Mouse (Mus musculus): ENCODE results near the gene Kcnab2. TPM values are rescaled to one million over a fixed set of nuclear protein-coding genes. Genes with fewer than 3 reads are reported as not detected.

The Kcnab2 gene
- polyA plus RNA-seq, 1 experiment from 2014 or later: 21.9 TPM

GRCm38 (mm10) chr4:152451371-152451770 is 26.3 kb downstream of the Kcnab2 start:
- Histone ChIP-seq H3K9ac (replicated peaks) (no peak overlapping the region), H3K36me3 (no peaks in the 10 kb centered on the region)
- 95% methylated on average over 6 of the region's 6 CpGs for WGBS

GRCm38 (mm10) chr4:152448666-152449018 is 29.0 kb downstream of the Kcnab2 start:
- Histone ChIP-seq H3K36me3 (no peaks in the 10 kb centered on the region), H3K4me2 (replicated peaks) (no peak overlapping the region), H3K9ac (replicated peaks) (no peak overlapping the region), H3K4me3 (replicated peaks) (no peak overlapping the region), H3K27ac (no peak overlapping the region), H3K4me1 (replicated peaks) (peaks cover 19% of the 10 kb centered on the region), H3K27me3 (no peaks in the 10 kb centered on the region), H3K9me3 (no peaks in the 10 kb centered on the region)
- 71% methylated on average over 8 of the region's 8 CpGs for WGBS
- ATAC-seq: no peak

More at GRCm38 (mm10) chr4:152451371-152451770, 26.3 kb downstream of the Kcnab2 start:
- Histone ChIP-seq H3K9me3 (no peaks in the 10 kb centered on the region), H3K27me3 (no peaks in the 10 kb centered on the region), H3K4me3 (replicated peaks) (no peak overlapping the region), H3K4me1 (replicated peaks) (peaks cover 22% of the 10 kb centered on the region), H3K27ac (no peak overlapping the region), H3K4me2 (replicated peaks) (no peak overlapping the region)
- ATAC-seq: no peak

GRCm38 (mm10) chr4:152447731-152448665 is 29.7 kb downstream of the Kcnab2 start:
- Histone ChIP-seq H3K4me2 (replicated peaks) (no peak overlapping the region), H3K4me1 (replicated peaks) (peaks cover 15% of the 10 kb centered on the region), H3K27ac (no peak overlapping the region), H3K9me3 (no peaks in the 10 kb centered on the region), H3K36me3 (no peaks in the 10 kb centered on the region), H3K4me3 (replicated peaks) (no peak overlapping the region), H3K27me3 (no peaks in the 10 kb centered on the region), H3K9ac (replicated peaks) (no peak overlapping the region)
- no peak for ATAC-seq
- WGBS: 82% methylated on average over 22 of the region's 22 CpGs

DNA sequence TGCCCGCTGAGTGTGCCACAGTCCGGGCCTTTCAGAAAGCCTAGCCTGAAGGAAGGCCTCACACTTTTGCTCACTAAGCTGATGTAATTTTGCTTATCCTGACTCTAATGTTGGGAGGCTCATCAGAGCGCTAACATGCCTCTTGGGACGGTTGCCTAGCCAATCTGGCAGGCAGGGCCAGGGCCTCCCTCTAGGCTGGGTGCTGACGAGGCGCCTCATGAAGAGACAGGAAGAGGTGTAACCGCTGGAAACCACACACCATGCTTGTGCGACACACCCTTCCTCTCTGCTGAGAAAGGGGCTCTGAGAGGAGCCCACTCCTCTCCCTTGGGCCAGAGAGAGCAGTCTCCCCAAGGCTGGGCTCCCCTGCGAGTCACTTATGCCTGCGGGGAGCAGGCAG is 31.5 kb downstream of the Kcnab2 start:
- no peak overlapping the region for H3K4me3 ChIP-seq (replicated peaks)
- no peak for ATAC-seq
- no peaks in the 10 kb centered on the region for H3K27me3 ChIP-seq
- no peak overlapping the region for H3K27ac ChIP-seq
- H3K9ac ChIP-seq (replicated peaks): no peak overlapping the region
- 0 out of 2 replicates have a peak, but pooled peaks cover 10% of the 10 kb centered on the region for H3K4me1 ChIP-seq (replicated peaks)
- no peaks in the 10 kb centered on the region for H3K36me3 ChIP-seq
- 86% methylated on average over 10 of the region's 10 CpGs for WGBS
- no peaks in the 10 kb centered on the region for H3K9me3 ChIP-seq
- no peak overlapping the region for H3K4me2 ChIP-seq (replicated peaks)

- Histone ChIP-seq H3K4me2 (replicated peaks) (no peak overlapping the region), H3K27ac (no peak overlapping the region), H3K4me3 (replicated peaks) (no peak overlapping the region), H3K4me1 (replicated peaks) (0 out of 2 replicates have a peak, but pooled peaks cover 4% of the 10 kb centered on the region), H3K9ac (replicated peaks) (no peak overlapping the region), H3K9me3 (no peaks in the 10 kb centered on the region), H3K27me3 (no peaks in the 10 kb centered on the region), H3K36me3 (no peaks in the 10 kb centered on the region)
- 44% methylated on average over 9 of the region's 9 CpGs for WGBS
- ATAC-seq: no peak
These were observed 36.1 kb downstream of the Kcnab2 start for GRCm38 (mm10) chr4:152441536-152441935.

DNA sequence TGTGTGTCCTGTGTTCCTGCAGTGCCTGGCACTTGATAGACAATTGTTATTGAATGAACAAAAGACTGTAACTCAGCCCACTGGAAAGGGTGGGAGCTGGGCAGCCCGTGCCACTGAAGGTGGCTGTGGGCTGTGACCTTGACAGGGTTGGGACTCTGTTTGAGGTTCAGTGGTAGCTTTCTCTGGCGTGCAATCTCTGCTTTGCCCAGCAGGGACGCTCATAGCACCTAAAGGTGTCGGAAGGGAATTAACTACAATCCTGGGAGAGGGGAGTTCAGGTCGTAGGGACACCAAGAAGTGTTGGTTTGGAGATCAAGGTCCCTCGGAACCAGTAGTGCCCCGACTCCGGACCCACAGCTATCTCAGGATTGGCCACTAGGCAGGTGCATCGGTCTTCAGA is 36.8 kb downstream of the Kcnab2 start:
- Histone ChIP-seq H3K27ac (no peak overlapping the region), H3K9ac (replicated peaks) (no peak overlapping the region), H3K4me3 (replicated peaks) (no peak overlapping the region), H3K4me2 (replicated peaks) (no peak overlapping the region), H3K36me3 (no peaks in the 10 kb centered on the region), H3K27me3 (no peaks in the 10 kb centered on the region), H3K9me3 (no peaks in the 10 kb centered on the region), H3K4me1 (replicated peaks) (no peaks in the 10 kb centered on the region)
- WGBS: 70% methylated on average over 9 of the region's 9 CpGs
- ATAC-seq: no peak

DNA sequence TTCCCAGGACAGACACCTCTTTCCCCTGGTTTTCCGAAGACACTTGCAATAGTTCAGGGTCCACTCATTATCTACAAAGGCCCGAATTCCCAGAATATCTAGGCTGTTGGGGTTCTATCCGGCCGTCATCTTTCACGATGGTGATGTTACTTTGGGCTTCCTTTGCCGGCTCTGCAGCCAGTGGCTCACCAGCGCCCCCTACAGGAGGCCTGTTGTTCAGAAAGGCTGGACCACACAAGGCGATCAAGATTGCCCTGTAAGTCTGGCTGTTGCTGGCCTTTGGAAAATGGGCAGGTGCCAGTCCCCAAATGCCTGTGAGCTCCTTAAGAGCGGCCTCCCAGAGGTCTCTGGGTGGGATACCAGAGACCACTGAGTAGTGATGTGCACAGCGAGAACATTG is 42.4 kb downstream of the Kcnab2 start:
- H3K9me3 ChIP-seq: no peaks in the 10 kb centered on the region
- no peak overlapping the region for H3K27ac ChIP-seq
- WGBS: 9% methylated on average over 10 of the region's 10 CpGs
- H3K27me3 ChIP-seq: 0 out of 2 replicates have a peak, but pooled peaks cover 2% of the 10 kb centered on the region
- H3K4me1 ChIP-seq (replicated peaks): peaks cover 10% of the 10 kb centered on the region; the same call in 1 of the 2 replicates
- no peaks in the 10 kb centered on the region for H3K36me3 ChIP-seq
- H3K4me3 ChIP-seq (replicated peaks): peak overlapping the region; percentile 20
- H3K9ac ChIP-seq (replicated peaks): 0 out of 2 replicates have a peak overlapping the region, but pooled peaks have one; percentile 40
- H3K4me2 ChIP-seq (replicated peaks): peak overlapping the region; percentile 56
- peak; percentile 76 for ATAC-seq

DNA sequence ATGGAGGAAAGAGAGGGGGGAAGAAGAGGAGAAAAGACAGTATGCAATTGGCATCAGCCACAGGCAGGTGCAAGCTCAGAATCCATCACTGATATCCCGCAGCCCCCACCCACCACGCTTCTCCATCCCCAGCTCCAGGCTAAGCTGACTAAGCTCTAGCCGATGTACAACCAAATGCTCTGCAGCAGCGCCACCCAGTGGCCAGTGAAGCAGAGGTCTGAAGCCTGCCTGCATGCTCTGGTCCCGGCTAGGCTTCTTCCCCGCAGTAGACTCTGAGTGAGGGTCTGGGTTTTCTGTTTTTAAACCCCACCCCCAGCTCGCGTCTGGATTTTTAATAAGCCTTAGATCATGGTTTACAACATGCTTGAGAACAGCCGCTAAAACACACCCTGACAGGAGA is 42.8 kb downstream of the Kcnab2 start:
- ATAC-seq: peak; percentile 94
- Histone ChIP-seq H3K27ac (no peak overlapping the region), H3K4me3 (replicated peaks) (peak overlapping the region; percentile 20), H3K36me3 (no peaks in the 10 kb centered on the region), H3K9ac (replicated peaks) (0 out of 2 replicates have a peak overlapping the region, but pooled peaks have one; percentile 40), H3K4me2 (replicated peaks) (peak overlapping the region; percentile 56), H3K9me3 (no peaks in the 10 kb centered on the region), H3K27me3 (0 out of 2 replicates have a peak, but pooled peaks cover 2% of the 10 kb centered on the region), H3K4me1 (replicated peaks) (peaks cover 10% of the 10 kb centered on the region; the same call in 1 of the 2 replicates)
- WGBS: 3% methylated on average over 9 of the region's 9 CpGs

GRCm38 (mm10) chr4:152432308-152432707 is 45.4 kb downstream of the Kcnab2 start:
- Histone ChIP-seq H3K9me3 (no peaks in the 10 kb centered on the region), H3K36me3 (no peaks in the 10 kb centered on the region), H3K4me2 (replicated peaks) (no peak overlapping the region), H3K27me3 (0 out of 2 replicates have a peak, but pooled peaks cover 2% of the 10 kb centered on the region), H3K4me1 (replicated peaks) (peaks cover 14% of the 10 kb centered on the region), H3K27ac (no peak overlapping the region), H3K4me3 (replicated peaks) (no peak overlapping the region), H3K9ac (replicated peaks) (no peak overlapping the region)
- no peak for ATAC-seq
- 50% methylated on average over 5 of the region's 5 CpGs for WGBS

GRCm38 (mm10) chr4:152428259-152428658 is 49.4 kb downstream of the Kcnab2 start:
- no peak for ATAC-seq
- Histone ChIP-seq H3K9ac (replicated peaks) (no peak overlapping the region), H3K27ac (no peak overlapping the region), H3K4me1 (replicated peaks) (peaks cover 4% of the 10 kb centered on the region; the same call in 1 of the 2 replicates), H3K36me3 (no peaks in the 10 kb centered on the region), H3K4me3 (replicated peaks) (no peak overlapping the region), H3K27me3 (no peaks in the 10 kb centered on the region), H3K4me2 (replicated peaks) (no peak overlapping the region), H3K9me3 (no peaks in the 10 kb centered on the region)
- 48% methylated on average over 8 of the region's 8 CpGs for WGBS

- Histone ChIP-seq H3K9ac (replicated peaks) (no peak overlapping the region), H3K4me3 (replicated peaks) (no peak overlapping the region), H3K36me3 (no peaks in the 10 kb centered on the region), H3K4me2 (replicated peaks) (no peak overlapping the region), H3K4me1 (replicated peaks) (peaks cover 4% of the 10 kb centered on the region; the same call in 1 of the 2 replicates), H3K27ac (no peak overlapping the region), H3K9me3 (no peaks in the 10 kb centered on the region), H3K27me3 (no peaks in the 10 kb centered on the region)
- 71% methylated on average over 5 of the region's 5 CpGs for WGBS
- ATAC-seq: no peak
These were observed 52.7 kb downstream of the Kcnab2 start for GRCm38 (mm10) chr4:152424922-152425321.

- H3K9ac ChIP-seq (replicated peaks): no peak overlapping the region
- no peak for ATAC-seq
- H3K27ac ChIP-seq: no peak overlapping the region
- no peak overlapping the region for H3K4me2 ChIP-seq (replicated peaks)
- no peaks in the 10 kb centered on the region for H3K27me3 ChIP-seq
- no peaks in the 10 kb centered on the region for H3K36me3 ChIP-seq
- no peaks in the 10 kb centered on the region for H3K9me3 ChIP-seq
- peaks cover under 1% of the 10 kb centered on the region; the same call in 1 of the 2 replicates for H3K4me1 ChIP-seq (replicated peaks)
- no peak overlapping the region for H3K4me3 ChIP-seq (replicated peaks)
- 44% methylated on average over 4 of the region's 4 CpGs for WGBS
These were observed 53.3 kb downstream of the Kcnab2 start for GRCm38 (mm10) chr4:152424341-152424740.
